In genomic region chr13:93793643-93794182, GRCm38 (mm10) we compare ENCODE assay signal across 16 mouse cellular contexts. TPM values are rescaled to one million over a fixed set of nuclear protein-coding genes. Genes with fewer than 3 reads are reported as not detected.
DNase-seq lines count a peak whose midpoint lies in the region; ATAC-seq lines count a peak whose summit lies in the region.
"Had no signal": no experiment of that assay in that cellular context is flagged by ENCODE, and none has a peak within 500 bp of the region (broad histone marks: within the 10 kb centered on the region; RNA-seq: fewer than 3 reads in every experiment).

No protein-coding gene starts in this region.

- H3K27me3 ChIP-seq in hindbrain, embryonic 13.5 days: no peaks in the 10 kb centered on the region
- H3K27me3 ChIP-seq in hindbrain, embryonic 10.5 days (ENCODE audit: insufficient read depth, poor library complexity, severe bottlenecking): no peaks in the 10 kb centered on the region
- no peaks in the 10 kb centered on the region for H3K27me3 ChIP-seq in midbrain, embryonic 13.5 days
- no peaks in the 10 kb centered on the region for H3K27me3 ChIP-seq in midbrain, embryonic 14.5 days (ENCODE audit: control insufficient read depth, insufficient read depth, low read length)
- no peaks in the 10 kb centered on the region for H3K27me3 ChIP-seq in forebrain, embryonic 16.5 days (replicated peaks; ENCODE audit: control insufficient read depth, insufficient read depth, low read length)
- peaks cover 2% of the 10 kb centered on the region; the same call in 1 of the 2 replicates for H3K27me3 ChIP-seq in hindbrain, embryonic 16.5 days (replicated peaks; ENCODE audit: control insufficient read depth, insufficient read depth, low read length)
- H3K27me3 ChIP-seq: CH12.LX; limb, embryonic 15.5 days; Patski had no signal

- no peaks in the 10 kb centered on the region for H3K4me1 ChIP-seq in hindbrain, embryonic 13.5 days (replicated peaks)
- 0 out of 2 replicates have a peak, but pooled peaks cover 3% of the 10 kb centered on the region for H3K4me1 ChIP-seq in hindbrain, embryonic 10.5 days (replicated peaks)
- peaks cover 4% of the 10 kb centered on the region; the same call in 1 of the 2 replicates for H3K4me1 ChIP-seq in midbrain, embryonic 13.5 days (replicated peaks)
- H3K4me1 ChIP-seq in midbrain, embryonic 14.5 days (ENCODE audit: control insufficient read depth, insufficient read depth, low read length): 0 out of 2 replicates have a peak, but pooled peaks cover 5% of the 10 kb centered on the region
- no peaks in the 10 kb centered on the region for H3K4me1 ChIP-seq in forebrain, embryonic 16.5 days (replicated peaks; ENCODE audit: control insufficient read depth, insufficient read depth, low read length)
- no peaks in the 10 kb centered on the region for H3K4me1 ChIP-seq in hindbrain, embryonic 16.5 days (ENCODE audit: control insufficient read depth, insufficient read depth, low read depth, low read length)
- H3K4me1 ChIP-seq: limb, embryonic 15.5 days; megakaryocyte, embryonic 14.5 days had no signal

- ATAC-seq in hindbrain, embryonic 13.5 days (ENCODE audit: low FRiP score): peak; percentile 61; the same call in 1 of the 2 replicates
- peak; percentile 37; the same call in 1 of the 2 replicates for ATAC-seq in midbrain, embryonic 13.5 days
- no peak for ATAC-seq in midbrain, embryonic 14.5 days (ENCODE audit: low FRiP score, low TSS enrichment)
- ATAC-seq in forebrain, embryonic 16.5 days: peak; percentile 51; the same call in 1 of the 2 replicates
- ATAC-seq in hindbrain, embryonic 16.5 days: peak; percentile 46; the same call in 1 of the 2 replicates
- ATAC-seq: Patski had no signal

- no peak overlapping the region for H3K27ac ChIP-seq in hindbrain, embryonic 13.5 days
- H3K27ac ChIP-seq in hindbrain, embryonic 10.5 days: no peak overlapping the region
- H3K27ac ChIP-seq in midbrain, embryonic 13.5 days: no peak overlapping the region
- H3K27ac ChIP-seq in midbrain, embryonic 14.5 days (replicated peaks; ENCODE audit: low read depth, low read length): no peak overlapping the region
- H3K27ac ChIP-seq in forebrain, embryonic 16.5 days (ENCODE audit: low read length): no peak overlapping the region
- H3K27ac ChIP-seq in hindbrain, embryonic 16.5 days (ENCODE audit: low read depth, low read length): no peak overlapping the region
- H3K27ac ChIP-seq: limb, embryonic 15.5 days; liver, embryonic 14.5 days had no signal

- H3K36me3 ChIP-seq in hindbrain, embryonic 13.5 days: no peaks in the 10 kb centered on the region
- H3K36me3 ChIP-seq in hindbrain, embryonic 10.5 days: no peaks in the 10 kb centered on the region
- H3K36me3 ChIP-seq in midbrain, embryonic 13.5 days: peaks cover 5% of the 10 kb centered on the region; the same call in 1 of the 2 replicates
- no peaks in the 10 kb centered on the region for H3K36me3 ChIP-seq in midbrain, embryonic 14.5 days (ENCODE audit: control insufficient read depth, insufficient read depth, low read length)
- H3K36me3 ChIP-seq in forebrain, embryonic 16.5 days (ENCODE audit: control insufficient read depth, insufficient read depth): no peaks in the 10 kb centered on the region
- H3K36me3 ChIP-seq in hindbrain, embryonic 16.5 days (ENCODE audit: control insufficient read depth, insufficient read depth, low read length): no peaks in the 10 kb centered on the region
- H3K36me3 ChIP-seq: G1E had no signal

- H3K9me3 ChIP-seq in hindbrain, embryonic 13.5 days: no peaks in the 10 kb centered on the region
- peaks cover 5% of the 10 kb centered on the region; the same call in 1 of the 2 replicates for H3K9me3 ChIP-seq in hindbrain, embryonic 10.5 days
- H3K9me3 ChIP-seq in midbrain, embryonic 13.5 days: no peaks in the 10 kb centered on the region
- no peaks in the 10 kb centered on the region for H3K9me3 ChIP-seq in midbrain, embryonic 14.5 days (ENCODE audit: control insufficient read depth, low read length)
- no peaks in the 10 kb centered on the region for H3K9me3 ChIP-seq in forebrain, embryonic 16.5 days (ENCODE audit: control insufficient read depth, low read length)
- no peaks in the 10 kb centered on the region for H3K9me3 ChIP-seq in hindbrain, embryonic 16.5 days (ENCODE audit: control insufficient read depth, low read length)
- H3K9me3 ChIP-seq: limb, embryonic 15.5 days had no signal

- no peak overlapping the region for H3K9ac ChIP-seq in hindbrain, embryonic 13.5 days
- no peak overlapping the region for H3K9ac ChIP-seq in midbrain, embryonic 13.5 days (replicated peaks)
- H3K9ac ChIP-seq in midbrain, embryonic 14.5 days (replicated peaks; ENCODE audit: low read length): no peak overlapping the region
- H3K9ac ChIP-seq in forebrain, embryonic 16.5 days (replicated peaks; ENCODE audit: low read depth, low read length): no peak overlapping the region
- no peak overlapping the region for H3K9ac ChIP-seq in hindbrain, embryonic 16.5 days (ENCODE audit: low read depth, low read length)
- H3K9ac ChIP-seq: limb, embryonic 15.5 days; liver, embryonic 14.5 days; lung, embryonic 14.5 days had no signal

- DNase-seq in hindbrain, embryonic 10.5 days (ENCODE audit: low spot score): no peak
- DNase-seq in midbrain, embryonic 14.5 days: no peak
- no peak for DNase-seq in ovary, postnatal 14 days (ENCODE audit: low spot score)
- DNase-seq: B cell, adult 2 months had no signal

- no peak overlapping the region for H3K4me3 ChIP-seq in hindbrain, embryonic 13.5 days
- H3K4me3 ChIP-seq in hindbrain, embryonic 10.5 days: no peak overlapping the region
- H3K4me3 ChIP-seq in midbrain, embryonic 13.5 days (replicated peaks): no peak overlapping the region
- no peak overlapping the region for H3K4me3 ChIP-seq in midbrain, embryonic 14.5 days (replicated peaks; ENCODE audit: low read depth, low read length)
- H3K4me3 ChIP-seq in forebrain, embryonic 16.5 days (replicated peaks; ENCODE audit: low read length): no peak overlapping the region
- H3K4me3 ChIP-seq in hindbrain, embryonic 16.5 days (ENCODE audit: low read length): no peak overlapping the region
- H3K4me3 ChIP-seq: limb, embryonic 15.5 days; megakaryocyte, embryonic 14.5 days had no signal

- 74% methylated on average over 10 of the region's 10 CpGs for WGBS in hindbrain, embryonic 13.5 days
- WGBS in hindbrain, embryonic 10.5 days: 84% methylated on average over 10 of the region's 10 CpGs
- 85% methylated on average over 10 of the region's 10 CpGs for WGBS in midbrain, embryonic 13.5 days
- 80% methylated on average over 10 of the region's 10 CpGs for WGBS in midbrain, embryonic 14.5 days
- 55% methylated on average over 10 of the region's 10 CpGs for WGBS in forebrain, embryonic 16.5 days
- WGBS in hindbrain, embryonic 16.5 days: 71% methylated on average over 10 of the region's 10 CpGs

- H3K4me2 ChIP-seq in hindbrain, embryonic 13.5 days: no peak overlapping the region
- H3K4me2 ChIP-seq in midbrain, embryonic 13.5 days (replicated peaks): no peak overlapping the region
- H3K4me2 ChIP-seq in midbrain, embryonic 14.5 days (ENCODE audit: low read length): no peak overlapping the region
- H3K4me2 ChIP-seq in forebrain, embryonic 16.5 days (ENCODE audit: low read length): no peak overlapping the region
- H3K4me2 ChIP-seq in hindbrain, embryonic 16.5 days (ENCODE audit: low read length): no peak overlapping the region
- H3K4me2 ChIP-seq: heart, embryonic 11.5 days; limb, embryonic 15.5 days; lung, embryonic 14.5 days had no signal

RNA-seq across cellular contexts. Expression of gene Arsb, which starts 22.3 kb away (rescaled TPM):
- 6.1 and 7.4 TPM in 2 replicates for polyA plus RNA-seq in hindbrain, embryonic 13.5 days (2015; fragmentation: Nextera tagmentation; extraction: Ambion mirVana)
- 3.2 and 5.1 TPM in 2 replicates for polyA plus RNA-seq in hindbrain, embryonic 10.5 days (2016; fragmentation: Nextera tagmentation; extraction: Ambion mirVana)
- polyA plus RNA-seq in midbrain, embryonic 13.5 days (2015; fragmentation: Nextera tagmentation; extraction: Ambion mirVana): 6.6 and 7.3 TPM in 2 replicates
- 8.6 and 12.7 TPM in 2 replicates for polyA plus RNA-seq in midbrain, embryonic 14.5 days (2014; fragmentation: Nextera tagmentation; extraction: Ambion mirVana)
- 9.7 and 10.2 TPM in 2 replicates for polyA plus RNA-seq in forebrain, embryonic 16.5 days (2015; fragmentation: Nextera tagmentation; extraction: Ambion mirVana)
- 12.1 and 14.1 TPM in 2 replicates for polyA plus RNA-seq in hindbrain, embryonic 16.5 days (2015; fragmentation: Nextera tagmentation; extraction: Ambion mirVana)
